Mouse (Mus musculus): ENCODE results near the gene Fmnl3. TPM values are rescaled to one million over a fixed set of nuclear protein-coding genes. Genes with fewer than 3 reads are reported as not detected.

Gene Fmnl3
- polyA plus RNA-seq (2012; ENCODE audit: low replicate concordance) = 6.8 and 9.3 TPM in 2 replicates

GRCm38 (mm10) chr15:99370259-99370691 lies at the start of gene Fmnl3:
Fmnl3 (minus strand) TSS chr15:99370482.

GRCm38 (mm10) chr15:99392486-99393385 lies 22.5 kb upstream of the Fmnl3 start, which contains the start of gene Tmbim6:
Tmbim6 (plus strand) TSS chr15:99392882.

GRCm38 (mm10) chr15:99295484-99295981 lies 74.7 kb downstream of the Fmnl3 start, which contains the start of gene Fam186b:
Fam186b (minus strand) TSS chr15:99295888.

GRCm38 (mm10) chr15:99294813-99295374 lies 75.4 kb downstream of the Fmnl3 start, which contains the start of gene Prpf40b:
Prpf40b (plus strand) TSS chr15:99295087.

Other genes with a start within 250 kb of the Fmnl3 start
- 0.27 and 0.60 TPM in 2 replicates for gene Spats2, start 244.6 kb downstream of the Fmnl3 start, polyA plus RNA-seq (2012; ENCODE audit: low replicate concordance)
- 0.46 and 0.48 TPM in 2 replicates for gene Kcnh3, start 145.6 kb downstream of the Fmnl3 start, polyA plus RNA-seq (2012; ENCODE audit: low replicate concordance)
- 70.0 and 92.1 TPM in 2 replicates for gene Mcrs1, start 118.5 kb downstream of the Fmnl3 start, polyA plus RNA-seq (2012; ENCODE audit: low replicate concordance)
- 20.8 and 37.7 TPM in 2 replicates for gene Prpf40b, start 75.4 kb downstream of the Fmnl3 start, polyA plus RNA-seq (2012; ENCODE audit: low replicate concordance)
- gene Fam186b, start 74.6 kb downstream of the Fmnl3 start, polyA plus RNA-seq (2012; ENCODE audit: low replicate concordance) = not detected in 2 replicates
- 177 and 273 TPM in 2 replicates for gene Tmbim6, start 22.4 kb upstream of the Fmnl3 start, polyA plus RNA-seq (2012; ENCODE audit: low replicate concordance)
- 6.2 and 9.8 TPM in 2 replicates for gene Nckap5l, start 87.3 kb upstream of the Fmnl3 start, polyA plus RNA-seq (2012; ENCODE audit: low replicate concordance)
- 3.8 and 5.3 TPM in 2 replicates for gene Bcdin3d, start 104.2 kb upstream of the Fmnl3 start, polyA plus RNA-seq (2012; ENCODE audit: low replicate concordance)
- 0.01 TPM in 1 of 2 replicates, not detected in the other for gene Faim2, start 157.7 kb upstream of the Fmnl3 start, polyA plus RNA-seq (2012; ENCODE audit: low replicate concordance)
- gene Aqp2, start 208.6 kb upstream of the Fmnl3 start, polyA plus RNA-seq (2012; ENCODE audit: low replicate concordance) = 0.17 TPM in 1 of 2 replicates, not detected in the other
- not detected in 2 replicates for gene Aqp5, start 220.3 kb upstream of the Fmnl3 start, polyA plus RNA-seq (2012; ENCODE audit: low replicate concordance)
- gene Aqp6, start 230.9 kb upstream of the Fmnl3 start, polyA plus RNA-seq (2012; ENCODE audit: low replicate concordance) = not detected in 2 replicates

Data from leukemia stem cell, adult 10-12 weeks (primary cell).